9 mouse cellular contexts compared by ENCODE assay signal in the genomic region with DNA sequence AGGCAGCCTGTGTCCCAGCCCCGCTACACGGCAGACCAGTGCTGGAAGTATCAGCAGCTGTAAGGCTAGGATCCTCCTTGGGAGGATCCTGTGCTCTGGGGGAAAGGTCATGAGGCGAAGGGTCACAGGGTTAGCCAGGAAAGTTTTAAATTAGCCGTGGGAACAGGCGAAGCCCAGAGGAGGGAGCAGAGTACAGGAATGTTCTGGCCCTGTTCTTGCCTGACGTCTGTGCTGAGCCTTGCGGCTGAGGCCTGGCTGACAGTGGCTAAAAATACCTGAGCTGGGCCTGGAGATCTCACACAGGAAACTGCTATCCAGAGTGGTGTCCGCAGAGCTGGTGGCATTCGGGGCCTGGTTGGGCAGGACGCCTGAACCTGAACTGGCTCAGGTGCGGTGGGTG.
A peak's percentile ranks its signal among the peaks of the same experiment; 100 is the strongest.
DNase-seq lines count a peak whose midpoint lies in the region; ATAC-seq lines count a peak whose summit lies in the region.
"Had no signal": no experiment of that assay in that cellular context is flagged by ENCODE, and none has a peak within 500 bp of the region (broad histone marks: within the 10 kb centered on the region; RNA-seq: fewer than 3 reads in every experiment).

No protein-coding gene starts in this region.

- H3K27me3 ChIP-seq in megakaryocyte, embryonic 14.5 days (replicated peaks): peaks cover 2% of the 10 kb centered on the region

- peak overlapping the region; percentile 46 for H3K4me3 ChIP-seq in megakaryocyte, embryonic 14.5 days (replicated peaks)

- no peaks in the 10 kb centered on the region for H3K9me3 ChIP-seq in megakaryocyte, embryonic 14.5 days

- peaks cover 80% of the 10 kb centered on the region for H3K4me1 ChIP-seq in megakaryocyte, embryonic 14.5 days

- peak; percentile 59 for DNase-seq in gastrocnemius, postnatal 14 days
- DNase-seq in heart, postnatal 25 days (ENCODE audit: low spot score): peak; percentile 59
- peak; percentile 45 for DNase-seq in mesoderm, embryonic 11.5 days (ENCODE audit: low read depth, low spot score)
- DNase-seq in left cerebral cortex, adult 18-20 months (ENCODE audit: low spot score in 2 of 2): no peak
- no peak for DNase-seq in testis, postnatal 14 days (ENCODE audit: low spot score)
- DNase-seq in ovary, postnatal 14 days (ENCODE audit: low spot score): no peak
- DNase-seq: thymus, adult 18-20 months had no signal

- intact Hi-C loops in gastrocnemius, postnatal 14 days (cut with DNase I; ENCODE audit: low total_unique reads): loop anchor here (5.0 kb wide), 1 partner anchor 67 kb away; no protein-coding TSS in a partner anchor
- intact Hi-C loops in heart, postnatal 25 days (cut with DNase I): no loop called here

- no peaks in the 10 kb centered on the region for H3K36me3 ChIP-seq in megakaryocyte, embryonic 14.5 days (replicated peaks; ENCODE audit: low read length)

- no peak for ATAC-seq in megakaryocyte, adult 5-6 weeks (ENCODE audit: poor library complexity, severe bottlenecking)

Comparison
In these comparisons a context has a peak if more than half of its experiments do, and no peak if none do; other contexts are left out.
1. DNase-seq: peak in gastrocnemius, postnatal 14 days (single experiment), heart, postnatal 25 days (single experiment) and mesoderm, embryonic 11.5 days (single experiment); none in left cerebral cortex, adult 18-20 months (0 of 2), testis, postnatal 14 days (single experiment) and ovary, postnatal 14 days (single experiment).